Mouse (Mus musculus) megakaryocyte-erythroid progenitor cell, adult 5-6 weeks (primary cell): ENCODE measurements around the gene Tjp3. TPM values are rescaled to one million over a fixed set of nuclear protein-coding genes. Genes with fewer than 3 reads are reported as not detected.
A peak's percentile ranks its signal among the peaks of the same experiment; 100 is the strongest.

Experiments
- ATAC-seq: replicated peaks from 2 replicates; pipeline ENCODE4 v1.8.0; 2016; ENCODE audit warnings: mild to moderate bottlenecking, inconsistent platforms; ENCODE audit not compliant: severe bottlenecking, poor library complexity, low FRiP score, low TSS enrichment
- total RNA-seq, 2 experiments: library from RNA; stranded (forward) in 1 of 2; stranded (reverse) in 1 of 2; fragments of 200-1000, 215-1000 nt in 1 of 2; fragments of >200 nt in 1 of 2; fragmentation: Nextera tagmentation in 1 of 2; gene quantifications; 2 replicates each; pipeline ENCODE4 v1.2.3; 2014 to 2017

Gene Tjp3
- total RNA-seq, 2 experiments from 2014 or later, result 0.81 to 1.3 TPM

DNA sequence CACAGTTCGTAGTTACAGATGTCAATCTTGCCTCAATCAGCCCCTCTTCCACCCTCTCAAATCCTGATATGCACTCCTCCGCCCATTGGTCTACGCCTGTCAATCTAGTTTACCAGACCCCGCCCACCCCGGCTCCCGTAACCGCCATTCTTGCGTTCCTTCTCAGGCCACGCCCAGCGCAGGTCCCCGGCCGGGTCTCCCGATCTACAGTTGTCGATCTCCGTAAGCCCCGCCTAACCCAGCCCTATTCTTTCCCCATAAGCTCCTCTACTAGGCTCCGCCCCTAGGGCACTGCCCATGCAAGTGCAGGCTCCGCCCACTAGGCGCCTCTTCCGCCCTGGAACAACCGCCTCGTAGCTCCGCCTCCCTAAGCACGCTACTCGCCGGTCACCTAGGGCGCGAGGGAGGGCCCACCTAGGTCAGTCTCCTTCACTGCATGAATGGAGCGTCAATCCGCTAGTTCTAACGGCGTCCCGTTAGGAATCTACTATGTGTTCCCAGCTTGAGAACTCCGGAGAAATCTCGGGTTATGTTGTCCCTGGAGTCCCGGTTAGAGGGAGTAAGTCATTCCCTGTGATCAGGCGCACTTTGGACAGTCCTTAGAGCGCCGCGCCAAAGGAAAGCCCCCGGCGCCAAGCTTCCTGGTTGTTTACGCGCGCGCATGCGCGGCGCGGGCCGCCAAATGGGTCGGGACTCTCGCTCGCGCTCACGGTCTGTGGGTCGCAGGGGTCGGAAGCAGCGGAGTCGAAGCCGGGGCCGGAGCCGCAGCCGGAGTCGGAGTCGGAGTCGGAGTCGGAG is 29.4 kb upstream of the Tjp3 start, which contains the start of gene Cactin:
Gene Cactin (plus strand): TSS at position 554 of the 798 bp plus-strand sequence.
- peak; percentile 75 for ATAC-seq

DNA sequence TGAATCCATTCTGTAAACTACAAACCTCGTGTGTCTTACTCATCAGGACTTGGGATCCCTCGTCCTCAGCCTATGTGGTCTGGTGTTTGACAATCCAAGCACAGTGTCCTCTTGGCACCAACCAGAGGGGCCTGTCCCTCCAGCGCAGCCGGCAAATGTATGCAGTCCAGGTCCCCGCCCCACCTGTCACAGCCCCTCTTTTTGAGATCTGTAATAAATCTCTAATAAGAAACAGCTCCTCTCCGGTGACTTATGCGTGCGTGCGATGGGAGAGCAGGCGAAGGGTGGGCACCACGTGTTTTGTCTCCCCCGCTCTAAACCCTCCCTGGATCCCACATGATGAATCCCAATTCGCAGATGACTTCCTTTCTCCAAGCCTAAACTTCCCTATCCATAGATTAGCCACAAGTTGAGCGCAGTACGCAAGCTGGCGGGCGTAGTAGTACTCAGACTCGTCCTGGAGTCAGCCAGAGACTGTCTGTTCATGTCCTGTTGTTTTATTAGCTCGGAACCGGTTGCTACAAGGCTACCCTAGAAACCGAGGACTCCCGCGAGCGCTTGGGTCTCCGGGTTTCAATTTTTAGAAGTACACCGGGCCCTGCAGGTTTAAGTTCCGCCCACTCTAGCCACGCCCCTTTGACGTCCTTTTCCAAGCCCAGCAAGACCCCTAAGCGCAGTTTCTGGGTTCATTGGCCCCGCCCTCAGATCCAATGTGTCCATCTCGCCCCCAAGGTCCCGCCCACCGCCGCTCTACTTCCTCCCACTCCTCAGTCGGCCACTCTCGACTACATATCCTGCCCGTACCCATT is 28.6 kb upstream of the Tjp3 start:
- peak; percentile 72; the same call in 1 of the 2 replicates for ATAC-seq

DNA sequence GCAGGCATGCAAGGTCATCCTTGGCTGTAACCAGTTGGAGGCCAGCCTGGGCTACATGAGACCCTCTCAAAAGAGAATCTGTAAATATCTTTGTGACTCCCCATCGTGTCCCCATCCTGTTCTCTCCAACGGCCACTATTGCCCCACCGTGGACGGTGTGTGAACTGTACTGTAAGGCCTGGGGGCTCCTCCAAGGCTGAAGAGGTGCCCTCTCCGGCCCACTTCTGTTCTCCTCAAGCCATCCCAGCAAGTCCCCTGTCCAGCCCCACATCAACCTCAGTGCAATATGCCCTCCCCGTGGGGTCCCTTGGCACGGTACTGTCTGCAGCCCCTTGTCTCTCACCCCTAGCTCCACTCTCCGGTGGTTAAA is 27.9 kb upstream of the Tjp3 start:
- ATAC-seq, result no peak

DNA sequence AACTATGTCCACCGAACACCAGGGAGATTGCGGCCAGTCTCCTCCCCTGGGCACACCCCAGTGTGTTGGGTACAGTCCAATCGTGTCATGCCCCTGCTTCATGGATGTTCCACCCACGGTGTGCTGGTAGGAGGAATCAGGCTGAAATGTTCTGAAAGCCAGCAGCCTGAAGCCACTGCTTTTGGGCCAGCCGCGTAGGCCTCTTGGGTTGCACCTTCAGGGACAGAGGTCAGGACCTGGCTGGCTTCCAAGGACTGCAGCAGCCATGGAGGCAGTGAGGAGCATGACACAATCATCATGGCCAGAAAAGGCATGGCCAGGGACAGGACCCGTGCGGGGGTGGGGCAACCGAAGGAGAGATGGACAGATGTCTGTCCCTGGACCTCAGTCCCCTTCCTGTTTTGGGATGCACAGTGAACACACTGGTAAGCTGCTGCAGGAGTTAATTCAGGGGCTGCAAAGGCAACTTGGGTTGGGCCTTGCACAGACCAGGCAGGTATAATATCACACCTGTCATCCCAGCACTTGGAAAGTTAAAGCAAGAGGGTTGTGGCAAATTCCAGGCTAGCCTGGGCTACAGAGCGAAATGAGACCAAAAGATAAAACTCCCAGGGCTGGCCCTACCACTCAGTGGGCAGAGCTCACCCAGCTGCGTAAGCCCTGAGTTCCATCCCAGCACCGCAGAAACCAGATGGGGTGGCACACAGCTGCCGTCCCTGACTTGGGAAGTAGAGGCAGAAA is 27.4 kb upstream of the Tjp3 start:
- no peak for ATAC-seq

DNA sequence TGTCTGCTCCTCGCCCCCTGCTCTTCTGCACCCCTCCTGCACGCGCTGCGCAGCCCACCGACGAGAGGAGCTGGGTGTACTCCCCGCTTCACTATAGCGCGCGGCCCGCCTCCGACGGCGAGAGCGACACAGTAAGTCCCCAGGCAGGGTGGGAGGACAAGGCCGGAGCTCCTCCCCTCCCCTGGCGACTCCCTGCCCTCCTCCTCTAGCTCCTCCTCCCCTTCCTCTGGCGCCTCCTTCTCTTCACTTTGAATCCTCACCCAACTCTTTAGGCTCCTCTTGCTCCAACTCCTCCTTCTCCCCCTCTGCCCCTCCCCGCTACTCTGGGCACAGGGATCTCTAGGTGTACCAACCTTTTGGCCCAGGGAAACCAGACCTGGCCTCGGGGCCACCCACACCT is 25.9 kb upstream of the Tjp3 start:
- peak; percentile 11; the same call in 1 of the 2 replicates for ATAC-seq

DNA sequence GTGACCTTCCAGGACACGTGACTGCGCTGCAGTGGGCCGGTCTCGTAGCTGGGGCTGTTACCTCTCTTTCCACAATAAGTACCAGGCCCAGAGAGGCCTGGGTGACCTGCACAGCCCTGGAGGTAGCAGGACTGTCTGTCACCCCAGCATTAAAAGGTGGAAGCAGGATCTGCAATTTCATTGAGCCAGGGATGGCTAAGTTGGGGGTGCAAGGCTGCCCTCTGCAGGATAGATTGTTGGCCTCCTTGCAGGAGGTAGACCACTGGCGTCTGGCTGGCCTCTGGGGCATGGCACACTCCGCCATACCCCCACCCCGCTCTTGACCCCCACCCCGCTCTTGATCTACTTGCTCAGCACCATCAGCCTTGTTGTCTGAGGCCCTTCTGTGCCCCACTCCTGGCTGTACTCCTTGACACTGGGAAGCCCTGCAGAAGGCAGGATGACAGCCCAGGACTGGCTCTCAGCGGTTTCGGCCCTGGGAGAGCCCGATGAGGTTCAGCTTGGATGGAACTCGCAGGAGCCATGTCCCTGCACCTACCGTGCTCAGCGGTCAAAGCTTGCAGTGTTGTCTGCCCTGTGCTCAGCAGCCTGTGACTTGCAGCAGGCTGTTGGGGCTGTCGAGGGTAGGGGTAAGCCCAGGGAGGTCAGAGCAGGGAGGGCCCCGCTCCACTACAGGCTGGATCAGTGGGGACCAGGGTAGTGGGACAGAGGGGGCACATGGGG is 25.1 kb upstream of the Tjp3 start:
- no peak for ATAC-seq

DNA sequence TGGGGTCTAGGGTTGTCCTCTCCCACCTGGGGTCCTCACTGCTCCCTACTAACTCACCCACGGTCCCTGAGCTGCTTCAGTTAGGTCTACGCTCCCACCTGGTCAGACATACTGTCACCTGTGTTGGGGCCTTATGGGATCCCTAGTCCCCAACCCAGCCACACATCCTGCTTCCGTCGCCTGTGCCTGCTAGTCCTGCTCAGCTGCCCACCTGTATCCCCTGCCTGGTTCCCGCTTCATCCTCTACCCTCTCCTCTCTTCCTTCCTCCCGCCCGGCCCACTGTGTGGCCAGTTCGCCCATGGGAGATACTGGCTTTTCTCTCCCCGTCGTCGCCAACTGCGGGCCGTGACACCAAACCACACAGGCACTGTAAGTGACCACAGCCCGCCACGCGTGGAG is 24.2 kb upstream of the Tjp3 start:
- no peak for ATAC-seq

DNA sequence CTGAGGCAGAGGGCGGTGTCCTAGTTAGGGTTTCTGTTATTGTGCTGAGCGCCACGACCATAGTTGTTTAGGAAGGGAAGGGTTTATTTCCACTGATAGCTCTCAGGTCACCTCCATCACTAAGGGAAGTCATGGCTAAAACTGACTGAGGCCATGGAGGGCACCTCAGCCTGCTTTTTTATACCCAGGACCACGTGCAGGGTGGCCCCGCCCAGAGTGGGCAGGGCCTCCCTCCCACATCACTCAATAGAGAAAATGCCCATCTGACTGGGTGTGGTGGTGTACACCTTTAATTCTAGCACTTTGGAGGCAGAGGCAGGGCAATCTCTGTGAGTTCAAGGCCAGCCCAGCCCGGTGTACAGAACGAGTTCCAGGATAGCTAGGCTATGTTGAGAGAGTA is 22.8 kb upstream of the Tjp3 start:
- no peak for ATAC-seq

DNA sequence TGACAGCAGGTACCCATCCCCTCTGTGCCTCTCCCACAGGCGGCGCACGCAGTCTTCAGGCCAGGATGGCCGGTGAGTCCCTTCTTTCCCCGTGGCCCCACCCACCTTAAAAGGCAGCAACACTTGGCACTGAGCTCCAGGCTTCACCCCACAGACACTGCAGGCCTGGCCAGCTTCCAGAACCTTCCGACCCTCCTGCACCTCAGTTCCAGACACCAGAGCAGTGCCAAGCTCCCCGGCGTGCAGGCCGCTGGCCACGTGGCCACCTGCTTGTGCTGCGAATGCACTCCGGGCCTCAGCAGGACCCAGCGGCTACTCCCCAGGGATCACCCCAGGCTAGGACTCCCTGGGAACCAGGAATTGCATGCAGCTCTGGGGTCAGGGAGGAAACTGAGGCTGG is 22.2 kb upstream of the Tjp3 start:
- no peak for ATAC-seq

DNA sequence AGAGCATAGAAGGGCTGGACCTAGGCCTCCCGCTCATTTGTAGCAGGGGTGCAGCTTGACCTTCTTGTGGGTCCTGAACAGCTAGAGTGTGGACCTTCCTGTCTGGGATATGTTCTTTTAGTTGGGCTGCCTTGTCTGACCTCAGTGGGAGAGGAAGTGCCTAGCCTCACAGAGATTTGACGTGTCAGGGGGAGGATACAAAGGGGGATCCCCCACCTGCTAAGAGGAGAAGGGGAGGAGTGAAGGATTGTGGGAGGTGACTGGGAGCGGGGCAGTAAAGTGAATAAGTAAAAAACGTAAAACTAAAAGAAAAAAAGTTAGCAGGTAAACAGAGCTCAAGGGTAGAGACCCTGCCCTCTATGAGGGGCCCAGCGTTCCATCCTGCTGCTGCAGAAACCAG is 18.2 kb upstream of the Tjp3 start:
- ATAC-seq, result no peak

DNA sequence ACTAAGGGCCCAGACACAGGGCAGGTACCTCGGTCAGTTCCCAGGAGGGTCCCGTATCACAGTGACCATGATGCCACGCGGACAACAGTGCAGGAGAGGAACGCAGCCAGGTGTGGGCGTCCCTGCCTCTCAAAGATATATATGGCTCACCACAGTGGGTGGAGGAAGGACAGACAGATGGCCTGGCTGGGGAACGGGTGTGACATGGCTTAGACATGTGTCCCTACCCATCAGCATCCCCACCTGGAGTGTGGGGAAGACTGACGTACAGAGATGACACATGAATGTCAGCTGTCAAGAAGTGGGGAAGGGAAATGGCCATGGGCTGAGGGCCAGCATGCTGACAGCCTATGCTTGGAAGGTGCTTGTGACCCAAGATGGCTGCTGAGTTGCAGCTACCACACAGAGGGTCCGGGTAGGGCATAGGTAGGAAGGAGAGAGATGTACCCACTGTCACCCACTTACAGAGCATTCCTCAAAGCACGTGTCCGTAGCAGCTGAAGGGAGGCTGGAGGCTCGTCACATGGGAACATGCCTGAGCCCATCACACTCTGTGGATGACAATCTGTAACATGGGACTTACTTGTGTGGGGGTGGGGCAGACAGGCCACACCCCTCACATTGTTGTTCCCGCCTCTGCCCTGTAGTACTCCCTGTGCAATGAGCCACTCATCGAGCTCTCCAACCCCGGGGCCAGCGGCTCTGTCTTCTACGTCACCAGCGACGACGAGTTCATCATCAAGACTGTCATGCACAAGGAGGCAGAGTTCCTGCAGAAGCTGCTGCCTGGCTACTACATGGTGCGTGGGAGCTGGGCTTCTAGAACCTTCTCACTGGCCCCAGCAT is 15.7 kb upstream of the Tjp3 start:
- ATAC-seq, result no peak

DNA sequence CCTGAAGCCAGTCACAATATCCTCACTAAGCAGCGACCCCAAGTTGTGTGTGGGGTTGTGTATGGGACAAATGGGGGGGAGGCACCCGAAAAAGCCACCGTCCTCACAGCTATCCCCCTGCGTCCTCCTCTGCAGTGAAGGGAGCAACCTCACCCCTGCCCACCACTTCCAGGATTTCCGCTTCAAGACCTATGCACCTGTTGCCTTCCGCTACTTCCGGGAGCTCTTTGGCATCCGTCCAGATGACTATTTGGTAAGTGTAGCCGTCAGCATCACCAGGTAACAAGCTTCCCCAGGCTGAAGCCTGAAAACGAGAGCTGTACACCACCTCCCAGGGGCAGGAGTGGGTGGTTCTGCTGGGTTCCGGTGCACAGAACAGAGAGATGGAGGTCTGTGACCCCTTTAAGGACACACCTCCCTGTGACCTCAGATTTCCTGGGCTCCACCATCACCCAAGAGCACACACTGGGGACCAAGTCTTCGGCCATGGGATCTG is 14.8 kb upstream of the Tjp3 start:
- no peak for ATAC-seq

DNA sequence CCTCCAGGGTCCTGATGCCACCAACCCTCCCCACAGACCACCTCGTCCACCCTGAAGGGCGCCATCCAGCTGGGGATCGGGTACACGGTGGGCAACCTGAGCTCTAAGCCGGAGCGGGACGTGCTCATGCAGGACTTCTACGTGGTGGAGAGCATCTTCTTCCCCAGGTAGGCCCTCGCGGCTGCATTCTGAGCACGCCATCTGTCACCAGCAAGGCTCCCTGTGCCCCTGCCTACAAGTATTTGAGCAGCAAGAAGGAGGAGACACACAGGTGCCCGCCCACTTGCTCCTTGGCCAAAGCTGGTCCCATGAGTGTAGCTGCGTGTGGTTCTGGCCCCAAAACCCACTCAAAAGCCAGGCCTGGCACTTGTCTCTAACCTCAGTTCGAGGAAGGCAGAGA is 14.3 kb upstream of the Tjp3 start:
- no peak for ATAC-seq

DNA sequence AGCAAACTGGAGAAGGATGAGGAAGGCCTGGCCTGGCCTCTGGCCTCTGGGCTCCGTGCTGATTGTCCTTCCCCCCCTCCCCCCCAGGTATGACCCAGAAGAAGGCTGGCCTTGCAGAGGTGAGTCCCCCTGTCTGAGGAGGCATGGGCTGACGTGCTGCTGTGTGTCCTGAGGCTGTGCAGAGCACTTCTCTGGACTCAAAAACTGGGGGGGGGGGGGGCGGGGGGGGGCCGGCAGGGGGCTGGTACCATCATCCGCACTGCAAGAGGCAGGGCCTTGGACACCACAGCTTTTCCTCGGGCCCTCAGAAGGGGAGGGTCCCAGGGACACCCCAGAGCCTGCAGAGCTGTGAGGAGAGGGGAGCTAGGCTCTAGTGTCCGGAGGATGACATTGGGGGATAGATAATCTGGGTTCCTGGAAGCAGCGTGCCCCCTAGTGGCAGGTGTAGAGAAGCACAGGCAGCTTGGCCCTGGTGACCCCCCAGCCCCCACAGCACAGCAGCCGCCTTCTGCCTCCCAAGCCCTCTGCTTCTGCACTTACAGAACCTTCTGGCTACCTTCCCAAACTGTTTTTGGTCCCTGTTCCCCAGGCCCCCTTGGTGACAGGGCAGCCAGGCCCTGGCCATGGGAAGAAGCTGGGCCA is 13.3 kb upstream of the Tjp3 start:
- peak; percentile 75 for ATAC-seq

DNA sequence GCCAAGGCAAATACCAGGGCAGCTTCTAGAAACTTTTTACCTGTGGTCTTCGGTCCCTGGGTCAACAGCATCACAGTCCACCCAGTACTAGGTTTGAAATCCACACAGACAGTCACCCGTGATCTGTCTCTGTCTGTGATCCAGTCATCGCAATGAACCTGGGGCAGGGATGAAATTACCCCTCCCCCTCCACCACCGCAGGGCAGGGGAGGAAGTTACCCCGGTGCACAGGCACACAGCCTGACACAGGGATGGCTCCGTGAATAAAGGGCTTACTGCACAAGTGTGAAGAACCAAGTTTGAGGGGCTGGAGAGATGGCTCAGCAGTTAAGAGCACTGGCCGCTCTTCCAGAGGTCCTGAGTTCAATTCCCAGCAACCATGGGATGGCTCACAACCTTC is 12.4 kb upstream of the Tjp3 start:
- ATAC-seq, result no peak

DNA sequence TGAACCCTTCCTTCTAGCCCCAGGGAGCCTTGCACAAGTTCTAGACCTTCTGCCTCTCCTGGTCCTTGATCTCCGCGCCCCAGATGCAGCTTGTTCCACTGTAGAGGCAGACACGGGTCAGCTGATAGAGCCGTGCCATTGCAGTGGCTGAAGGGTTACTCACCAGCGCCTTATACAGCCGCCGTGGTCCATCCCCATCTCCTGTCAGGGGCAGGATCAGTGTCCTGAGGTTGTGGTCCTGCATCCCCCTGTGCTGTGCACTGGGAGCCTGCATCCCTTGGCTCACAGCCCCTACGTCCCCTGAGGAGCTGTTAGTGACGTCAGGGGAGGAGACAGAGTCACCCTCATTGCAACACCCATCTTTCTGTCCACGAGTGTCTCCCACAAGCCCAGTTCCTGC is 11.9 kb upstream of the Tjp3 start:
- ATAC-seq, result no peak

DNA sequence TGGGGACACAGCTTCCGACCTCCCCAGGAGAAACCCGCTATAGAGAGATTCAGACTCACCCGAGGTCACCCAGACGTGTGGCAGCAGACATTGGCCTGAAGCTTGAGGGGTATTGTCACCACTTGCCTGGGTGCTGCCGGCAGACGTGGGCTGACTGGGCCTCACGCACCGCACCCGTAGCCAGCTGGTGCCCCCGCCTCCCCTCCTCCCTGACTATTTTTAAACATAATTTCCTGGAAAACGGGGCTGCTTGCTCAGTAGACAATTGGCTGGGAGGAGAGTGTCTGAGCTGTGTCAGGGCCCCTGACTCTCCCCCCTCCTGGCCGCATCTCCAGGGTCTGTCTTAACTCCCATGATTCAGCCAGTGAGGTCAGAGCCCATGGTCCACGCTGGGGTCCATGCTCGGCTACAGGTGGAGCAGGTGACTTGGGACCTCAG is 11.4 kb upstream of the Tjp3 start:
- ATAC-seq, result no peak

DNA sequence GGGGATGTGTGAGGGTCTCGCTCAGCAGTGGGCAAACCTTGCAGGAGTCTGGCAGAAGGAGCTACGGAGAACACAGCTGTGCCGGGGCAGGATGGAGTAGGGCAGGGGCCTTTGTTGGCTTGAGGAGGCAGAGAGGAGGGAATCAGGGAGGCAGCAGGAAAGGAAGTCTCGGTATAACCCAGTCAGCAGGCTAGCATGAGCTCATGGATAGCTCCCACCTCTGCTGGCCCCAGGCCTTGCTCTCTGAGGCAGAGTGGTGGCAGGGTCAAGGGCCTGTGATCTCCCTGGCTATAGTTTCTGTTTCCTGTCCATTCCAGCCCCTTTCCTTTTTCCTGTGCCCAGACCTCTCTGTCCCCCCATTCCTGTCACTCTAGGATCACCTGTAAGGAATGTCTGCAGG is 10.9 kb upstream of the Tjp3 start:
- no peak for ATAC-seq
